Mouse (Mus musculus) MEL-GATA-1-ER (cell line): ENCODE results near the gene Mast4.
A peak's percentile ranks its signal among the peaks of the same experiment; 100 is the strongest.

Experiments used
- DNase-seq: peaks from one replicate; pipeline ENCODE4 v3.0.0-alpha.2; 2012; ENCODE audit warnings: low read depth; ENCODE audit errors: extremely low read depth

Gene Mast4

DNA sequence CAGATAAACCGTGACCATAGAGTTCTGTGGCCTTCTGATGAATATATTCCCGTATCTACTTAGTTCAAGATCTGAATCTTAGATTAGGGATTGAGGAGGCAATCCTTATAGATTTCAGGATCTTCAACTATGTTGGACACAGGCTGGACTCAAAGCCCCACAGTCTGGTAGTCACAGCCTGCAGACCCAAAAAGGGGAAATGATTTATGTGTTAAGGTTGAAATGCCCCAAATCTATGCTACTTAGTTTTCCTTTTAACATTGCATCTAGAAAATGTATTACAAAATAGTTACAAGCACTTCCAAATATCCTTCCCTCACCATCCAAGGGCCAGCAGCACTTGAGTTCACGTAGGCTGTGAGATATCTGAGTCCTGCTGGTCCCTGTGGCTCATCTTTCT, 633.6 kb downstream of the Mast4 start:
- DNase-seq: no peak

DNA sequence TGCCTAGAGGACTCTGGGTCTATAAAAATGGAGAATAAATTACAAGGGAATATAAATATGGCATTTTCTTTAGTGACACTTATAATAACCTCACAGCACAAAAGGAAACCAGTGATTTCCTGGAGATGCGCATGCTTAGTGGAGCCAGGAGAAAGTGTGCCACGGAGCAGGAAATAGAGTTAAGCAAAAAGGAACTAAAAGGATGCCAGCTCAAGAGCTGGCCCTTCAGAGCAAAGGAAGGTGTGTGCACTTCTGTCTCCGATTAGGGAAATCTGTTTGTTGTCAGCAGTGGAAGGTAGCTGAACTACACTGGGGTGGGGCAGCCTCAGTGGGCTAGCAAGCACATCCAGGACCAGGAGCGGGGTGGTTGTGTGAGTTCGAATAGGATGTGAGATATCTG, 634.1 kb downstream of the Mast4 start:
- no peak for DNase-seq

DNA sequence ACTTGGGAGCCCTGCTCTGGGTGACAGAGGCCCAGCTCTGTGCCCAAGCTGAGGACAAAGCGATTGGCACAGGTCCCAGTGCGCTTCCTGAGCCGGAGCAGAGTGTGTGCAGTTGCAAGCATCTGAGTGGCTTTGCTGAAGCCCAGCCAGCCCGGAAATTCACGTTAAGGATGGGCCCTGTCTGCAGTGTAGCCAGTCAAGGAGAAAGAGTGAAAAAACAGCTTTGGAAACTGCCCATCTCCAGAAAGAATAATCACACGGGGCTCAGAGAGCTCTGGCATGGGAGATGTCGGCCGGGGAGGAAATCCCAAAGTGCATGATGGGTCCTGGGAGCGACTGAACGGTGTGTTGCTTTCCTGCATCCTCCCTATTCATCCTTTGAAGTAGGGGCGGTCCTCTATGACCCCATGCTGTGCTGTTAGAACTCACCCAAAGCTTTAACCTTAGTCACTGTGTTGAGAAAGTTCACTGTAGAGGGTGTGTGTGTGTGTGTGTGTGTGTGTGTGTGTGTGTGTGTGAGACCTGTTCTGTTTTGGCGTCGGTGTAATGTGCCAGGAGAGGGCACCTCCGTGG, 635.5 kb downstream of the Mast4 start:
- no peak for DNase-seq

DNA sequence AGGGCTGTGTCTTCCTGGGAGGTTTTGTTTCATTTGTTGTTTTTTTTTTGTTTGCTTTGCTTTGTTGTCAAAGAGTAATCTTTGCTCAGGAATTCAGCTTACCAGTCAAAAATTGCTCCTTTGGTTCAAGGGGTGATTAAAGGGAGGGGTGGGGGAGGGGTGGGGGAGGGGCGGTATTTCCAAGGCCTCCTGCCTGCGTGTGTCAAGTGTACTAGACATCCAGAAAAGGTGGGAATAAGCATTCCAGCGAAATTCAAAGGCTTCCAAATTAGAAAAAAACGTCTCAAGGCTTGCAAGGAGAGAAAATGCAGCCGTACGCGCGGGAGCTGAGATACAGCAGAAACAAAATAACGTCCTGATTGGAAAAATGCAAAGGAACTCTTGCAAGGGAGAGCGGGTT, 636.0 kb downstream of the Mast4 start:
- no peak for DNase-seq

- peak; percentile 67 for DNase-seq
These were observed 639.0 kb downstream of the Mast4 start for GRCm38 (mm10) chr13:102695121-102695905.

DNA sequence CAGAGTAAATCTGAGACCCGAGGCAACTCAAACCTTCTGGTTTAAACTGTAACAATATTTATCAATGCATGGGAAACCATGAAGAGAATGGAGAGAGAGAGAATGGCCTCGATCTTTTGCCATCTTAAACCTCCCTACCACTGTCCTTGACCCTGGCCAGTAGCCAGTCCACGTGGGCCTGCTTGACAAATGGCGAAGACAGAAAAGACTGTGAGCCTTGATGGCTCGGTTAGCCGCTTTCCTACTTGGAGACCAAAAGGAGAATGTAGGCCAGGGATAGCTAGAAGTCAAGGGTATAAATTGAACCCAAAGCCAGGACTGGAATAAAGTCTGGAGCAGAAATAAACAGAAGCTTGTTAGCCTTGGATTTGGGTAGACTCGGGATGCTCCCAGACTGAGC, 640.1 kb downstream of the Mast4 start:
- no peak for DNase-seq

DNA sequence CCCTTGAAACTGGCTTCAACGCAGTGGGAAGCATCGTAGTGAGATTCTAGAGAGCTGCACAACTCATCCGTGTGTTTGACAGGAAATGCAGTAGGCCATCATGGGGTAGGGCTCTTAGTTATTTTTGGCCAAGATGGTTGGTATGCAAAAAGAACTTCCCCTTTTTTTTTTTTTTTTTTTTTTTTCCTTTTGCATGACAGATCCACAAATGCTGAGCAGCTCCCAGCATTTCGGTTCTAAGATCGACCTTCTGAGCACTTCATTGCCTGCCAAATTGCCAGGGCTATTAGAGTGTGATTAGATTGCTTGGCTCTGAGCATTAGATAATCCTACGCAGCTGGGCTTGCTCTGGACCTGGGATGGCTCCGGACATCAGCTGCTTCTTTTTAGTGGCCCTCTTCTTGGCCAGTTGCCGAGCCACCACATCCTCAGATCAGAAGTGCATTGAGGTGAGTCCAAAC, 640.9 kb downstream of the Mast4 start, which contains the start of gene Cd180:
Cd180 (plus strand) TSS at position 218 of the 461 bp plus-strand sequence.
- peak; percentile 74 for DNase-seq

DNA sequence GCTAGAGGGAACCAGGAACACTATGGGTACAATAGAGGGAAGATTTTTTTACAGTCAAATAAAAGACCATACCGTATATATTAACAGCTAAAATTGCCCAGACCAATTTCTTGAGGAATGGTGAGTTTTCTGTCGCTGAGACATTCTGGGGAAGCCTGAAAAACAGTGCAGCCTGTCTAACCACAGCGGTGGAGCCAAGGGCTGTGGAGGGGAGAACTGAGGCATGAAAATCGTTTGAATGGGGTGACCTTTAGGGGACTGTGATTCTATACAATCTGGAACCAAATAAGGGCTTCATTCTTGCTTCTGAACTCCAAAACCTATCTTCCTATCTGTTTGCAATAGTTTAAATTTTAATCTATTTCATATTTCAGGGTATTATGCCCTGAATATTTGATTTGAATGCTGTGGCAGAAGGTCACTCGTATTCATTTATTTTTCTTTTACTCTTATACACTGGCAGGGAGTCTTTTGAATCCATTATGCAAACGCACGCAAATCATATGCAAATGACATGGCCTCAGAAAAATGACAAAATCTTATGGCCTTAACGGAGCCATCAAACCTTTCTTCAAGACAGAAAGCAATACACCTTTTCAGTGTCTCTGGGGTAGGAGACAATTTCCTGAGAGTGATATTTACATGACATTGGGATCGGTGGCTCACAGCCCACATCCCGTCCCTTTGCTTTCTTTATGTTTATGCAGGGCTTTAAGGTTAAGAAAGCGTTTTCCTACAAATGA, 642.7 kb downstream of the Mast4 start:
- DNase-seq: no peak

DNA sequence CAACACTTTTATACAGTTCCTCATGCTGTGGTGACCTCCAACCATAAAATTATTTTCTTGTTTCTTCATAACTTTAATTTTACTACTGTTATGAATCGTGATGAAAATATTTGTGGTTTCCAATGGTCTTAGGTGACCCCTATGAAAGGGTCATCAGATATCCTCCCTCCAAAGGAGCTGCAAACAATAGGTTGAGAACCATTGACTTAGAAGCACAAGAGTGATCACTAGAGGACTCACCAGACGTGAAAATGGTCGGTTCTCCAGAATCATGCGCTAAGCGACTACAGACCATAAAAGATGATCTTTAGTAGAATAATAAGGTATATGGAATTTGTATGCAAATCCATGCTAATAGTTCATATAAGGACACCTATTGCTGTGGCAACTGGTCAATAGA, 644.1 kb downstream of the Mast4 start:
- no peak for DNase-seq

GRCm38 (mm10) chr13:102689201-102690090, 644.9 kb downstream of the Mast4 start:
- DNase-seq: no peak

- DNase-seq: no peak
These were observed 646.2 kb downstream of the Mast4 start for GRCm38 (mm10) chr13:102688121-102688520.

DNA sequence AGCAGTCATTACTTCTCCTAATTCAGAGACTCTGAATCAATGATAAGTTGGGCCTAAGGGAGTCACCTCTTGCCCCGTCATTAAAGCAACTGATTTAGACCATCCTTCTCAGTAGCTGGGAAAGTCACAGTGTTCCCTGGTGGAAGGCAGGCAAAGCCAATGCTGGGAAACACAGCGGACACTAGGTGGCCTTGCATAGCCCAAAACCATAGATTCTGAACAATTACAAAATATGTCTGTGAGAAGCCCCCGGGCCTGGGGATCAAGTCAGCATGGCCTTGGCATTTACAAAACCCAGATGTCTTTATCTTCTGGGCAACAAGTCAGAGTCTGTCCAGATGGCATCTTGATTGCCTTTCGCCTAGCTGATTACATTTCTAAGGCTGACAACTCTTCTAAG, 649.4 kb downstream of the Mast4 start:
- DNase-seq: no peak
